Mouse (Mus musculus): ENCODE measurements at regions not wholly inside any gene's neighbourhood (a gene's known extent, or its start where the extent isn't known, plus 50 kb on each side); places are given as distances from the start of the nearest gene placed in this dataset.
A peak's percentile ranks its signal among the peaks of the same experiment; 100 is the strongest.

GRCm38 (mm10) chrX:96019556-96019955 is 62.8 kb upstream of the Las1l start:
- peak; percentile 63 for DNase-seq (ENCODE audit: low spot score)

DNA sequence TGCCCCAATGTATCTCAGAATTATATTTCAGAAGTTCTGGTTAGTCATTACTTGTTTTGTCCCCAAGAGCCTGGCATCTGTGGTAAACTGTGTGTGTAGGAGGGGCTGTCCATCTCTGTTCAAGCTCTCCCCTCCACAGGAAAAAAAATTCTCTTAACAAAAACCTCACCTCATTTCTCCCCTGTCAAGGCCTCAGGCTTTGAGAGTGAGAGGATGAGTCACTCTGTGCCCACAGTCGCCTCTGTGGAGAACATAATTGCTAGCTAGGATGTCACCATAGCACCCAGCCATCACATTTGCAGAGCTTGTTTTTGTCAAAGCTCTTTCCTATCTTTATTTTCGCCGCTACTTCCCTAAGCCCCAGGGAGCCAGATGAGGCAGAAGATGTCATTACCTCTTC is 63.6 kb upstream of the Las1l start:
- peak; percentile 11 for DNase-seq (ENCODE audit: low spot score)

DNA sequence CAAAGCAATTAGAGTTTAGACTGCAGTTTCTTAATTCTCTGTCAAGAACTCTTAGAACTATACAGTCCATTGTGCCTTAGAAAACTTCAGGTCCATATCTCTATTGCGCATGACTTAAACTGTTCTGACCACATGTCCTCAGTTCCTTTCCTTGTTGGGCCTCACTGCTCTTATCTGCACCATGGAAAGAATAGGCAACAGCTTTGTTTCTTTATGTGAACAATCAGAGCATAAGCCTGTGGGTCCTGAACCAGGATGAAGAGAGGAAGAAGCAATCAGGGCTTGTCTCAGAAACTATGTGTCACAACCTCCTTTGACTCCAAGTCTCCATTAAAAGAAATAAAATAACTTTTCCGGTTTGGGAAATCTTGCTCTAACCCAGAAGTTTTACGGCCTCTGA is 68.6 kb upstream of the Las1l start:
- no peak for DNase-seq (ENCODE audit: low spot score)

DNA sequence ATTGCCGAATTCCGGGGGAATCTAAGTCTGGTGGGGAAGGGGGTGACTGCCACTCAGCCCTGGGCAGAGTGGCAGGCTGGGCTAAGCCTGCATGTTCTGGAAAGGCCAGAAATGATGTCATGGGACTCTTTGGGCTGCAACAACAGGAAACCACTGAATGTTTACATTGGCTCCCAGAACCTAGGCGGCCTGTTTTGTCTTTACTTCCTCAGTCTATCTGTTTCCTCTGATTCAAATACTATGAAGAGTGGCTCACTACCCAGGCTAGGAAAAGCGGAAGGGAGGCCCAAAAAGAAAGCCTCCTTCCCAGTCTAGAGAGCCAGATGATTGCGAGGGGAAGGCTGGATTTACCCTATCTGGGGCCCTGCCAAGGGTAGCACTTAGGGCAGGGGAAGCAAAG is 69.1 kb upstream of the Las1l start:
- peak; percentile 13 for DNase-seq (ENCODE audit: low spot score)

GRCm38 (mm10) chrX:96031591-96031990 is 64.3 kb upstream of the Msn start:
- no peak for DNase-seq (ENCODE audit: low spot score)

DNA sequence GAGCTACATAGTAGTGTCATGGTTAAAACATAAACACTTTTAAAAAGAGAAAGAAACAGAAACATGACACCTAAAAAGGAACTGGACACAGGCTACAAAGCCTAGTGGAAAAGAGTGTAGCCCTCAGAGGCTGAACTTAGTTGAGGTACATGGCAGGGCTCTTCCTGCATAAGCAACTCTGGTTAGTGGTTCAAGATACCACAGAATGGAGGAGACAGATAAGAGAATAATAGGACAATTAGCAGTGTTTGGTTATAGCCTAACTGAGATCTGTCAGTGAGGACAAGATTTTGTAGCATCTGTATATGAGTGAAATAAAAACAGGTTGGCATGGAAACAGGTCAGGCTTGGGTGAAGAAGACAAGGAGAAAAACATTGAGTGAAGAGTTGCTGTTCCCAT is 60.5 kb upstream of the Msn start:
- no peak for DNase-seq (ENCODE audit: low spot score)

DNA sequence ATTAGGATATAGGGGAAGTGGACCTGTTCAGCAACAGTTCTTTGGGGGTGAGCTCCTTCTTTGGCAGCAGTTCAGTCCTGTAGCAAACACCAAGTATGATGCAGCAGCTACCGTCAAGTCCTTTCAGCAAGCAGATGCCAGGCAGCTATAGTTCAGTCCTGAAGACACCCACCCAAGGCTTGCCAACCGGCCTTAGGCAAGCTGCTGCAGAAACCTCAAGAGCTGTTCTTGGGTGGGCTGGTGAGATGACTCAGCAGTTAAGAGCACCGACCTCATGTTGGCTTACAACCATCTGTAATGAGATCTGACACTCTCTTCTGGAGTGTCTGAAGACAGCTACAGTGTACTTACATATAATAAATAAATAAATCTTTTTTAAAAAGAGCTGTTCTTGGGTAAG is 53.6 kb upstream of the Msn start:
- DNase-seq (ENCODE audit: low spot score): no peak
